In genomic region chr3:146136422-146136821, GRCm38 (mm10) we compare ENCODE assay signal across 12 mouse cellular contexts. TPM values are rescaled to one million over a fixed set of nuclear protein-coding genes. Genes with fewer than 3 reads are reported as not detected.
DNase-seq lines count a peak whose midpoint lies in the region; ATAC-seq and TF ChIP-seq lines count a peak whose summit lies in the region.
"Had no signal": no experiment of that assay in that cellular context is flagged by ENCODE, and none has a peak within 500 bp of the region (broad histone marks: within the 10 kb centered on the region; RNA-seq: fewer than 3 reads in every experiment).

No protein-coding gene starts in this region.

- no peaks in the 10 kb centered on the region for H3K9me3 ChIP-seq in limb, embryonic 11.5 days (ENCODE audit: control insufficient read depth, low read length)
- H3K9me3 ChIP-seq in limb, embryonic 10.5 days (replicated peaks), result no peaks in the 10 kb centered on the region
- H3K9me3 ChIP-seq in CH12.LX (replicated peaks; ENCODE audit: low read length), result peaks cover 12% of the 10 kb centered on the region
- peaks cover 3% of the 10 kb centered on the region; the same call in 1 of the 2 replicates for H3K9me3 ChIP-seq in kidney, embryonic 16.5 days (ENCODE audit: low read length)
- H3K9me3 ChIP-seq: embryonic facial prominence, embryonic 13.5 days had no signal

- no peak overlapping the region for H3K9ac ChIP-seq in limb, embryonic 11.5 days (ENCODE audit: low read length)
- no peak overlapping the region for H3K9ac ChIP-seq in CH12.LX (ENCODE audit: insufficient read depth, low read depth)
- H3K9ac ChIP-seq in kidney, embryonic 16.5 days (replicated peaks; ENCODE audit: low read length), result no peak overlapping the region
- H3K9ac ChIP-seq: embryonic facial prominence, embryonic 13.5 days had no signal

- H3K27me3 ChIP-seq in limb, embryonic 11.5 days (ENCODE audit: control insufficient read depth, insufficient read depth, low read length), result no peaks in the 10 kb centered on the region
- no peaks in the 10 kb centered on the region for H3K27me3 ChIP-seq in limb, embryonic 10.5 days (ENCODE audit: low read depth, poor library complexity, severe bottlenecking)
- H3K27me3 ChIP-seq in CH12.LX (replicated peaks), result no peaks in the 10 kb centered on the region
- no peaks in the 10 kb centered on the region for H3K27me3 ChIP-seq in kidney, embryonic 16.5 days (ENCODE audit: insufficient read depth, low read length)
- H3K27me3 ChIP-seq: embryonic facial prominence, embryonic 13.5 days had no signal

- no peak overlapping the region for H3K4me2 ChIP-seq in limb, embryonic 11.5 days (ENCODE audit: low read depth, severe bottlenecking)
- H3K4me2 ChIP-seq in CH12.LX (ENCODE audit: insufficient read depth, low read depth, poor library complexity, severe bottlenecking), result no peak overlapping the region
- H3K4me2 ChIP-seq in kidney, embryonic 16.5 days (replicated peaks; ENCODE audit: low read depth, low read length), result no peak overlapping the region
- H3K4me2 ChIP-seq: embryonic facial prominence, embryonic 13.5 days had no signal

- TF ChIP-seq RAD21 in CH12.LX (IDR thresholded peaks at IDR 0.05; ENCODE audit: low read depth, low read length), result peak; percentile 71

- peak; percentile 27 for DNase-seq in embryo, embryonic 10.5 days (ENCODE audit: low spot score)
- no peak for DNase-seq in embryo, embryonic 11 days
- peak; percentile 42 for DNase-seq in limb, embryonic 11.5 days (ENCODE audit: low spot score)
- DNase-seq in limb, embryonic 10.5 days (ENCODE audit: low spot score), result no peak
- peak; percentile 60 for DNase-seq in CH12.LX (ENCODE audit: extremely low read depth)
- no peak for DNase-seq in right cerebral cortex, postnatal 4 days
- DNase-seq in cerebellum, adult 18-20 months, result no peak
- DNase-seq: gastrocnemius, postnatal 10 days; layer of hippocampus, postnatal 36 days; thymus, adult 18-20 months had no signal

- no peaks in the 10 kb centered on the region for H3K36me3 ChIP-seq in limb, embryonic 11.5 days (ENCODE audit: control insufficient read depth, insufficient read depth, low read length)
- peaks cover 7% of the 10 kb centered on the region; the same call in 1 of the 2 replicates for H3K36me3 ChIP-seq in limb, embryonic 10.5 days
- H3K36me3 ChIP-seq in CH12.LX (replicated peaks in 1 of 2; ENCODE audit: control insufficient read depth in 1 of 2, insufficient read depth in 1 of 2, low read length in 1 of 2), result peaks cover 2 to 19% of the 10 kb centered on the region in 2 experiments
- no peaks in the 10 kb centered on the region for H3K36me3 ChIP-seq in kidney, embryonic 16.5 days (ENCODE audit: insufficient read depth, low read length)
- H3K36me3 ChIP-seq: embryonic facial prominence, embryonic 13.5 days had no signal

- no peak for TF ChIP-seq POLR2A in CH12.LX (IDR thresholded peaks at IDR 0.05; ENCODE audit: low read depth, low read length)

- in situ Hi-C loops in CH12.LX (cut with MboI; ENCODE audit: low pct_ligation_motif_present, low pct_unique_long_range_greater_than_20kb, low sequenced_read_pairs), result loop anchor here (5.0 kb wide), 1 partner anchor 41 kb away; no protein-coding TSS in a partner anchor

- no peak overlapping the region for H3K4me3 ChIP-seq in limb, embryonic 11.5 days (ENCODE audit: low read depth, low read length)
- H3K4me3 ChIP-seq in limb, embryonic 10.5 days, result no peak overlapping the region
- H3K4me3 ChIP-seq in CH12.LX (replicated peaks in 1 of 3; ENCODE audit: low read depth in 2 of 3, low read length in 2 of 3, poor library complexity in 1 of 3), result no peak overlapping the region
- H3K4me3 ChIP-seq in kidney, embryonic 16.5 days (ENCODE audit: low read length), result no peak overlapping the region
- H3K4me3 ChIP-seq: embryonic facial prominence, embryonic 13.5 days had no signal

- H3K27ac ChIP-seq in limb, embryonic 11.5 days (replicated peaks; ENCODE audit: low read depth, low read length), result no peak overlapping the region
- no peak overlapping the region for H3K27ac ChIP-seq in limb, embryonic 10.5 days
- H3K27ac ChIP-seq in CH12.LX (ENCODE audit: insufficient read depth, low read depth), result no peak overlapping the region
- no peak overlapping the region for H3K27ac ChIP-seq in kidney, embryonic 16.5 days (ENCODE audit: low read length)
- H3K27ac ChIP-seq: embryonic facial prominence, embryonic 13.5 days had no signal

- dilution Hi-C loops in CH12.LX (cut with MboI; ENCODE audit: extremely low pct_ligation_motif_present, extremely low pct_unique_long_range_greater_than_20kb, low sequenced_read_pairs), result no loop called here

- no peak for TF ChIP-seq EP300 in CH12.LX (IDR thresholded peaks at IDR 0.05; ENCODE audit: low read length)

- peak; percentile 53 to 86; a peak in 3 of 4 replicates for TF ChIP-seq CTCF in CH12.LX (conservative IDR thresholded peaks at IDR 0.05 in 1 of 2, IDR thresholded peaks at IDR 0.05 in 1 of 2; ENCODE audit: low read depth in 2 of 2, low read length in 2 of 2)

- no peak for ATAC-seq in limb, embryonic 11.5 days (ENCODE audit: insufficient number of reproducible peaks, low FRiP score, low TSS enrichment, low read depth)
- ATAC-seq in kidney, embryonic 16.5 days (ENCODE audit: low FRiP score, low TSS enrichment), result peak; percentile 31; the same call in 1 of the 2 replicates

- no peaks in the 10 kb centered on the region for H3K79me2 ChIP-seq in CH12.LX (replicated peaks; ENCODE audit: control insufficient read depth, extremely low read depth, insufficient read depth, poor library complexity, severe bottlenecking)

- 30% methylated on average over 10 of the region's 10 CpGs for WGBS in limb, embryonic 11.5 days
- WGBS in limb, embryonic 10.5 days, result 38% methylated on average over 10 of the region's 10 CpGs
- WGBS in kidney, embryonic 16.5 days, result 33% methylated on average over 10 of the region's 10 CpGs

- no peaks in the 10 kb centered on the region for H3K4me1 ChIP-seq in limb, embryonic 11.5 days (ENCODE audit: control insufficient read depth, insufficient read depth, low read length)
- no peaks in the 10 kb centered on the region for H3K4me1 ChIP-seq in limb, embryonic 10.5 days
- H3K4me1 ChIP-seq in CH12.LX (ENCODE audit: control insufficient read depth in 1 of 2, insufficient read depth in 2 of 2), result peaks cover 15 to 28% of the 10 kb centered on the region in 2 experiments
- no peaks in the 10 kb centered on the region for H3K4me1 ChIP-seq in kidney, embryonic 16.5 days (ENCODE audit: insufficient read depth, low read length)
- H3K4me1 ChIP-seq: embryonic facial prominence, embryonic 13.5 days had no signal

TF ChIP-seq in CH12.LX, 34 proteins besides CTCF, POLR2A, EP300 and RAD21 (continues in another document):
- TF ChIP-seq USF2 (conservative IDR thresholded peaks at IDR 0.05; ENCODE audit: low read depth, low read length), result no peak
- 0 out of 2 replicates have a peak, but pooled peaks have one; percentile 35 for TF ChIP-seq KAT2A (IDR thresholded peaks at IDR 0.05; ENCODE audit: insufficient replicate concordance, low read length)
- TF ChIP-seq CHD1 (IDR thresholded peaks at IDR 0.05; ENCODE audit: low read depth, low read length), result no peak
- TF ChIP-seq MAZ (IDR thresholded peaks at IDR 0.05; ENCODE audit: low read depth, low read length), result no peak
- TF ChIP-seq E2F4 (IDR thresholded peaks at IDR 0.05; ENCODE audit: insufficient replicate concordance, low read depth, low read length), result no peak
- no peak for TF ChIP-seq UBTF (IDR thresholded peaks at IDR 0.05; ENCODE audit: low read depth, low read length)
- no peak for TF ChIP-seq CHD2 (IDR thresholded peaks at IDR 0.05; ENCODE audit: low read length)
- TF ChIP-seq TBP (conservative IDR thresholded peaks at IDR 0.05; ENCODE audit: low read depth, low read length), result no peak
- TF ChIP-seq BHLHE40 (IDR thresholded peaks at IDR 0.05; ENCODE audit: low read depth, low read length), result peak; percentile 44; the same call in 1 of the 2 replicates
- no peak for TF ChIP-seq MXI1 (IDR thresholded peaks at IDR 0.05; ENCODE audit: low read depth, low read length)
- TF ChIP-seq JUND (conservative IDR thresholded peaks at IDR 0.05; ENCODE audit: low read depth, low read length), result no peak
- peak; percentile 68; the same call in 1 of the 2 replicates for TF ChIP-seq NELFE (IDR thresholded peaks at IDR 0.05; ENCODE audit: low read depth, low read length)
- no peak for TF ChIP-seq PAX5 (IDR thresholded peaks at IDR 0.05; ENCODE audit: low read length)
- TF ChIP-seq ELF1 (IDR thresholded peaks at IDR 0.05; ENCODE audit: low read depth, low read length), result no peak
- TF ChIP-seq ETS1 (conservative IDR thresholded peaks at IDR 0.05; ENCODE audit: low read depth, low read length), result no peak
- no peak for TF ChIP-seq ZKSCAN1 (IDR thresholded peaks at IDR 0.05; ENCODE audit: borderline replicate concordance, low read depth, low read length)
- peak; percentile 35; the same call in 1 of the 2 replicates for TF ChIP-seq ZC3H11A (IDR thresholded peaks at IDR 0.05; ENCODE audit: low read depth, low read length)
- TF ChIP-seq SMC3 (IDR thresholded peaks at IDR 0.05; ENCODE audit: low read depth, low read length), result peak; percentile 94
- no peak for TF ChIP-seq GABPA (IDR thresholded peaks at IDR 0.05; ENCODE audit: insufficient replicate concordance, low read depth, low read length)

RNA-seq across cellular contexts. Expression of gene Mcoln2, which starts 13.2 kb away (rescaled TPM):
- 0.63 and 1.1 TPM in 2 replicates for polyA plus RNA-seq in limb, embryonic 11.5 days (2014; fragmentation: Nextera tagmentation; extraction: Ambion mirVana)
- 0.45 and 0.46 TPM in 2 replicates for polyA plus RNA-seq in limb, embryonic 10.5 days (2016; fragmentation: Nextera tagmentation; extraction: Ambion mirVana)
- total RNA-seq in CH12.LX (2012; rRNA removed), result 32.0 and 43.8 TPM in 2 replicates
- total RNA-seq in CH12.LX (2014; rRNA removed), result 31.0 and 35.8 TPM in 2 replicates
- polyA plus RNA-seq in CH12.LX (2012; ENCODE audit: insufficient read length, low read depth), result 34.9 and 35.1 TPM in 2 replicates
- 0.84 and 1.3 TPM in 2 replicates for polyA plus RNA-seq in kidney, embryonic 16.5 days (2015; fragmentation: Nextera tagmentation; extraction: Ambion mirVana)
- total RNA-seq: layer of hippocampus, postnatal 36 days had no signal

RNA-seq across cellular contexts. Expression of gene Mcoln3, which starts 19.2 kb away (rescaled TPM):
- polyA plus RNA-seq in limb, embryonic 11.5 days (2014; fragmentation: Nextera tagmentation; extraction: Ambion mirVana), result 6.3 and 7.2 TPM in 2 replicates
- 5.9 and 6.8 TPM in 2 replicates for polyA plus RNA-seq in limb, embryonic 10.5 days (2016; fragmentation: Nextera tagmentation; extraction: Ambion mirVana)
- 7.2 and 11.3 TPM in 2 replicates for total RNA-seq in CH12.LX (2012; rRNA removed)
- total RNA-seq in CH12.LX (2014; rRNA removed), result 5.3 and 6.4 TPM in 2 replicates
- 5.2 and 7.2 TPM in 2 replicates for polyA plus RNA-seq in CH12.LX (2012; ENCODE audit: insufficient read length, low read depth)
- polyA plus RNA-seq in kidney, embryonic 16.5 days (2015; fragmentation: Nextera tagmentation; extraction: Ambion mirVana), result 20.5 and 20.6 TPM in 2 replicates
- total RNA-seq: gastrocnemius, postnatal 10 days; layer of hippocampus, postnatal 36 days had no signal

RNA-seq across cellular contexts. Expression of gene Wdr63, which starts 28.5 kb away (rescaled TPM):
- polyA plus RNA-seq in limb, embryonic 11.5 days (2014; fragmentation: Nextera tagmentation; extraction: Ambion mirVana), result not detected in 2 replicates
- polyA plus RNA-seq in limb, embryonic 10.5 days (2016; fragmentation: Nextera tagmentation; extraction: Ambion mirVana), result not detected in 2 replicates
- not detected in 2 replicates for total RNA-seq in CH12.LX (2012; rRNA removed)
- total RNA-seq in CH12.LX (2014; rRNA removed), result not detected in 2 replicates
- polyA plus RNA-seq in CH12.LX (2012; ENCODE audit: insufficient read length, low read depth), result not detected in 2 replicates
- polyA plus RNA-seq in kidney, embryonic 16.5 days (2015; fragmentation: Nextera tagmentation; extraction: Ambion mirVana), result 0.24 and 0.31 TPM in 2 replicates
- total RNA-seq: gastrocnemius, postnatal 10 days had no signal

Comparison
In these comparisons a context has a peak if more than half of its experiments do, and no peak if none do; other contexts are left out.
1. DNase-seq: peak in embryo, embryonic 10.5 days (single experiment), limb, embryonic 11.5 days (single experiment) and CH12.LX (single experiment); none in embryo, embryonic 11 days (single experiment), limb, embryonic 10.5 days (single experiment), right cerebral cortex, postnatal 4 days (single experiment) and cerebellum, adult 18-20 months (0 of 2).
2. RNA of gene Mcoln2, which starts 13.2 kb away (polyA plus RNA-seq): 34.9 to 35.1 TPM in CH12.LX; 0.84 to 1.3 TPM in kidney, embryonic 16.5 days, 0.63 to 1.1 TPM in limb, embryonic 11.5 days and 0.45 to 0.46 TPM in limb, embryonic 10.5 days; every median in the first group is over 10 times any median in the second.